Mouse (Mus musculus): ENCODE data around the gene Cd3eap.

Gene Cd3eap

GRCm38 (mm10) chr7:19361720-19362119 lies 2.4 kb upstream of the Cd3eap start:
- DNase-seq (ENCODE audit: low spot score) = peak; percentile 76

DNA sequence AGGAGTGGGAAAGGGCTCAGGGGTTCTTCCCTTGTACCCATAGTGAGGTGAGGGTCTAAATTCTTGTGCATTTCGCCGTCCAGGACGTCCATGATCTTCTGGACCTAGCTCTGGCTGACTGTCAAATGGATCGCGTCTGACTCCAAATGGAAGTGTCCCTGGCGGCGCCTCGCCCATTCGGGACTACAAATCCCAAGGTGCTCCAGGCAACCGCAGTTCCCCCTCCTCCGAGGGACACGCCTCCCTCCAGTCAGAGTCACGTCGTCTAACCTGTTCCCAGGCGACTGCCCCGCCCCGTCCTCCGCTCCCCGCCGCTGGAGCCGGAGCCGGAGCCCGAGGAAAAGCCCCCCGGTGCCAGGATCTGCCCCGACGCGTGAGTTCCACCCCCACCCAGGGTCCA lies 1.7 kb upstream of the Cd3eap start:
- peak; percentile 90 for DNase-seq (ENCODE audit: low spot score)

GRCm38 (mm10) chr7:19359892-19360641 lies 784 bp upstream of the Cd3eap start:
- DNase-seq (ENCODE audit: low spot score) = peak; percentile 80

- DNase-seq (ENCODE audit: low spot score) = no peak
Observed at GRCm38 (mm10) chr7:19358634-19359033, 649 bp downstream of the Cd3eap start.

GRCm38 (mm10) chr7:19357381-19358375 lies 1.6 kb downstream of the Cd3eap start:
- DNase-seq (ENCODE audit: low spot score) = no peak

- DNase-seq (ENCODE audit: low spot score) = no peak
Observed at GRCm38 (mm10) chr7:19356311-19356710, 3.0 kb downstream of the Cd3eap start.

DNA sequence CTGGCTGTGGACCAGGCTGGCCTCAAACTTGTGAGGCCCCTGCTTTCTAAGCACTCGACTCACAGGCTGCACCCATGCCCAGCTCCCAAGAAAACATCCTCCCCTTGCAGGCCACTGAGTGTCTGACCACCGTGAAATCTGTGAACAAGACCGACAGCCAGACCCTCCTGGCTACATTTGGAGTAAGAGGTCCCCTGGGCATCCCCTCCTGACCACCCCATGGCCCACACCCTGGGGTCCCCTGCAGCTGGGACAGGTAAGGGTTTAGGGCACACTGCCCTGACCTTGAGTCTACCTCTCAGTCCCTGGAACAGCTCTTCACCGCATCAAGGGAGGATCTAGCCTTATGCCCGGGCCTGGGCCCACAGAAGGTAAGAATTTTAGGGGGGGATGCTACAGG lies 4.3 kb downstream of the Cd3eap start:
- DNase-seq (ENCODE audit: low spot score) = no peak

GRCm38 (mm10) chr7:19350221-19350620 lies 9.1 kb downstream of the Cd3eap start:
- no peak for DNase-seq (ENCODE audit: low spot score)

- no peak for DNase-seq (ENCODE audit: low spot score)
Observed at GRCm38 (mm10) chr7:19349188-19349915, 9.9 kb downstream of the Cd3eap start.

DNA sequence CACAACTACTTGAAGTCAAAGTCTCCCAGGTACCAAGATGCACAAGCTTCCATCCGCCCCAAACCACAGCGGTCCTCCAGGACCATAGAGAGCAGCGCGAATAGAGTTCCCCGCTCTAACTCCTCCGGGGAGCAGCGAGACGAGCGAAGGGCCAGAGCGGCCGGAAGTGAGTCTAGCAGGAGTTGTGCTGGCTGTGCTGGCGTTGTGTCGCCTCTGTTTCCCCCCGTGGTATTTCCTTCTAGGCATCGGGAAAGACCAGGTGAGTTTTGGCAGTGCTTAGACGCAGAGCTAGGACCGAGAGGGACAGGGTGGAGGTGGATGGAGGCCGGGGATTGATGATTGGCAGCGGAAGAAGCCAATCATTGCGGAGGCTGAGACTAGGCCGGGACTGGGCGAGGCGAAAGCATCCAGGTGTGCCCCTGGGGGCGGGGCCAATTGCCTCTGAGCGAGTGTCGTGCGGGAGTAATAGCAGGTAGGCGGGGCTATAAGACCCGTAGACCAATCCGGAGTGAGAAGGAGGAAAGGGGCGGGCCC lies 14.3 kb downstream of the Cd3eap start:
- DNase-seq (ENCODE audit: low spot score) = peak; percentile 99

DNA sequence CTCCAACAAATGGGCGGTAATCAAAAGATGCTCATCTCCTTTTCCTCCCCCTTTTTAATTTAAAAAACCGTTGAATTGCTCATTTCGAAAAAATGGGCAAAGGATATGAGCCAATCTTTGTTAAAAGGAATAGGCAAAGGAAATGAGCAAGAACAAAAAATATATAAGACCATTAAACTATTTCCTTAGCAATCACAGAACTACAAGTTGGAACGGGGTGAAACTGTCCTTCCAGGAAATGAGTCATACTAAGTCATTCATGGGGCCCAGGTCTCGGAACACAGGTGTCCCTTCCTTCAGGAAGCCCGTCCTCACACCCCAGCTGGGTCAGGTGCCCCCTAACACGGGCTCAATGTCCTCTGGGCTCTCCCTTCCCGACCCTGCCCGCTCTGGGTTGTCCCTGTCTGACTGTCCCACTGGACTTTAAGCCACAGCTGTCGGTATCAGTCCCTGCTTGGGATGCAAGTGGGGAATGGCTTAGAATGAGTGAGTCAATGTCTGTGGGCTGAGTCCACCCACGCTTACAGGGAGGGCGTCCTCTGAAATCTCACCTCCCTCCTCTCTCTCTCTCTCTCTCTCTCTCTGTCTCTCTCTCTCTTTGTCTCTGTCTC lies 14.9 kb downstream of the Cd3eap start, which contains the start of gene Ercc1:
Gene Ercc1 (plus strand): TSS at position 542 of the 611 bp plus-strand sequence.
- peak; percentile 45 for DNase-seq (ENCODE audit: low spot score)

GRCm38 (mm10) chr7:19343210-19343808 lies 16.0 kb downstream of the Cd3eap start:
- DNase-seq (ENCODE audit: low spot score) = peak; percentile 61

DNA sequence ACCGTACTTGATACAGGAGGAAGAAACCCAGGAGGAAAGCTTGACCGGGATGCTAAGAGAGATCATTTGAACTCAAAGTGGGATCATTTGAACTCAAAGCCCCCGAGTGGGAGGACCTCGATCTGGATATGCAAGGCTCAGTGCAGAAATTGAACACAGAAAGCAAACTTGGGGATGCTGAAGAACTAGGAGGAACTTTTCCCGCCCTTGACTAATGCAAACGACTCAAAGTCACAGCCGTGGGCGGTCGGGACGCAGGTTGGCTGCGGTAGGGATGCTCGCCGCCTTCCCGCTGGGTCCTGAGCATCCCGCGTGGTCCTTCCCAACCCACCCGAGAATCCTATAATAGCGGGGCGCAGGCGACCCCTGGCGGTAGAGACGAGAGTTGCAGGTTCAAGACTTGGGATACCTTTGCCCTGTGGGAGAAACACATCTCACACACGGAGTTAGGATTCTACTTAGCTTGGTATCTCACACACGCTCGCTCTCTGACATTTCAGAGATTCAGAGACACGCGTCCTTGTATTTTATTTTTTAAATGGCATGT lies 16.7 kb downstream of the Cd3eap start:
- peak; percentile 81 for DNase-seq (ENCODE audit: low spot score)

GRCm38 (mm10) chr7:19341761-19342409 lies 17.4 kb downstream of the Cd3eap start:
- DNase-seq (ENCODE audit: low spot score) = no peak

- peak; percentile 53 for DNase-seq (ENCODE audit: low spot score)
Observed at GRCm38 (mm10) chr7:19341250-19341649, 18.0 kb downstream of the Cd3eap start.

GRCm38 (mm10) chr7:19338596-19338995 lies 20.7 kb downstream of the Cd3eap start:
- no peak for DNase-seq (ENCODE audit: low spot score)

- DNase-seq (ENCODE audit: low spot score) = no peak
Observed at GRCm38 (mm10) chr7:19338060-19338459, 21.2 kb downstream of the Cd3eap start.

GRCm38 (mm10) chr7:19337122-19337521 lies 22.2 kb downstream of the Cd3eap start:
- no peak for DNase-seq (ENCODE audit: low spot score)

GRCm38 (mm10) chr7:19335583-19335982 lies 23.7 kb downstream of the Cd3eap start:
- DNase-seq (ENCODE audit: low spot score) = no peak

DNA sequence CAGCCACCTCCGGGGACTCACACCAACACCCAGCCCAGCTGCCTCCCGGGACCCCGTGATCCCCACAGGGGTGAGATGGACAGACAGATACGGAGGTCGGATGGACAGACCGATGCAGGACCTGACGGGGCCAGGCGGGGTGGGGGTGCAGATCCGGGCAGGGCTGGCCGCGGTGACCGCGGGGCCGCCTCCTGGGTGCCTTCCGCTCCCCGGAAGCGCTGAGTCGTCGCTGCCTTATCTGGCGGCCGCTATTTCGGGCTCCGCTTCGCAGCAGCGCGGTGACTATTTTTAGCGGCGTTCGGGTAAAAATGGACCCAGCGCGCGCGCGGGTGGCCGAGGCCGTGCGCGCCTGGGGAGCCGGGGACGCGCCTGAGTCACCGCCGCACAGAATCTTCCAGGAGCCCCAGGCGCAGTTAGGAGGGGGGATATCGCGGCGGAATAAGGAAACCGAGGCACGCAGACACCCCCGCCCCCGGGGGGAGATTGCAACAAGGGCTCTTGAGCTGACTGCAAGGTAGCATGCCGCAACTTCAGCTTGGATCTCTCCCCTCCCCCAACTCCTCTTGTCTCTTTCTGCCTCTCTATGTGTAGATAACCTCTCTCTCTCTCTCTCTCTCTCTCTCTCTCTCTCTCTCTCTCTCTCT lies 26.5 kb downstream of the Cd3eap start:
- DNase-seq (ENCODE audit: low spot score) = peak; percentile 54
